In the genomic region with DNA sequence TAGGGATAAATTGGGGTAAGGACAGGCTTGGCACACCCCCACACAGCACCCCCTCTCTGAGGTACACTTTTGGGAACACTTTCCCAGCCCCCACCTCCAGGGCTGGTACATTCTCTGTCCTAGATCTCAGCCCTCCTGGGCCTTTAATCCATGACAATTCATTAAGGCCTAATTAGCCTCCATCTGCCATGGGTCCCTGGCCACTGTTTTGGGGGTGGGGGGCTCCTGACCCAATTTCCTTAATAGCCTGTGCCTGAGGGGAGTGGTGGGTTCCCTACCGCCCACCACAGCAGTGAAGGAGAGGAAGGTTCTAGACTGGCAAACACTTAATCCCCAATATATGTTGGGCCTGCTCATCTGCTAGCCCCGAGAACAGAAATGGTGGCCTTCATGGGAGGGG, we compare ENCODE assay signal across 10 mouse cellular contexts. TPM values are rescaled to one million over a fixed set of nuclear protein-coding genes. Genes with fewer than 3 reads are reported as not detected.
"Had no signal": no experiment of that assay in that cellular context is flagged by ENCODE, and none has a peak within 500 bp of the region (broad histone marks: within the 10 kb centered on the region; RNA-seq: fewer than 3 reads in every experiment).

No protein-coding gene starts in this region.

- H3K4me3 ChIP-seq: limb, embryonic 13.5 days; midbrain, embryonic 13.5 days had no signal

- DNase-seq: kidney, postnatal 36 days; lung, adult 18-20 months; thymus, postnatal 4 days had no signal

- H3K27ac ChIP-seq: kidney, postnatal 0 days; limb, embryonic 13.5 days; liver, embryonic 14.5 days; midbrain, embryonic 13.5 days; stomach, postnatal 0 days had no signal

- H3K9ac ChIP-seq: limb, embryonic 13.5 days; liver, embryonic 14.5 days; midbrain, embryonic 13.5 days had no signal

- H3K9me3 ChIP-seq: limb, embryonic 13.5 days; midbrain, embryonic 13.5 days had no signal

- ATAC-seq: midbrain, embryonic 13.5 days had no signal

- H3K4me2 ChIP-seq: limb, embryonic 13.5 days; midbrain, embryonic 13.5 days had no signal

- H3K36me3 ChIP-seq: limb, embryonic 13.5 days; midbrain, embryonic 13.5 days had no signal

RNA-seq across cellular contexts. Expression of a gene that starts 2.2 kb away (rescaled TPM):
- total RNA-seq: liver, adult 2 months had no signal

RNA-seq across cellular contexts. Expression of a gene that starts 28.4 kb away (rescaled TPM):
- total RNA-seq: liver, adult 2 months; midbrain, postnatal 0 days had no signal
- polyA plus RNA-seq: liver, adult 2 months; liver, embryonic 14.5 days had no signal
